Mouse (Mus musculus): ENCODE measurements at regions not wholly inside any gene's neighbourhood (a gene's known extent, or its start where the extent isn't known, plus 50 kb on each side); places are given as distances from the start of the nearest gene placed in this dataset.

GRCm38 (mm10) chr12:14591631-14592030 is 439.8 kb upstream of the Fam84a start:
- intact Hi-C loops (cut with DNase I), result no loop called here
- DNase-seq (ENCODE audit: low spot score in 2 of 2), result no peak

GRCm38 (mm10) chr12:14574258-14574657 is 422.4 kb upstream of the Fam84a start:
- intact Hi-C loops (cut with DNase I), result no loop called here

DNA sequence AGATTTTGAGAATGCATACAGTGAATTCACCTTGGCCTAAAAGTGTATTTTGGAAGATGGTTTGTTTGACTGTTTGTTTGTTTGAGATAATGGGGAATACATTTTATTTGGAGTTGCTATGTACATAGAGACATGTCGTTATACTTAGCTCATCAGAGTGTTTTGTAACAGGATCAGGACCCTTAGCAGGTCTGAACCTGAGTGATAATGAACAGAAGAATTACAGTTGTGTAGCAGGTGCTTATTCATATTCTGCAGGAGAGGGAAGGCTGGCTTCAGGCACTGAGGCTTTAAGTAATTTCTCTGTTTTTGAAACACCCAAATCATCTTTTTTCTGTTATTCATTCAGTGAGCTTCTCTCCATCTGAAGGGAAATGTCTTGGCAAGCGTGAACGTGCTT is 413.1 kb upstream of the Fam84a start:
- intact Hi-C loops (cut with DNase I), result no loop called here
- no peak for DNase-seq (ENCODE audit: low spot score in 2 of 2)

More at GRCm38 (mm10) chr12:14574258-14574657, 422.4 kb upstream of the Fam84a start:
- no peak for DNase-seq (ENCODE audit: low spot score in 2 of 2)

GRCm38 (mm10) chr12:14552121-14552520 is 400.3 kb upstream of the Fam84a start:
- intact Hi-C loops (cut with DNase I), result no loop called here
- DNase-seq (ENCODE audit: low spot score in 2 of 2), result no peak

- DNase-seq (ENCODE audit: low spot score in 2 of 2), result no peak
- intact Hi-C loops (cut with DNase I), result no loop called here
Measured at GRCm38 (mm10) chr12:14549271-14549670, 397.4 kb upstream of the Fam84a start.

DNA sequence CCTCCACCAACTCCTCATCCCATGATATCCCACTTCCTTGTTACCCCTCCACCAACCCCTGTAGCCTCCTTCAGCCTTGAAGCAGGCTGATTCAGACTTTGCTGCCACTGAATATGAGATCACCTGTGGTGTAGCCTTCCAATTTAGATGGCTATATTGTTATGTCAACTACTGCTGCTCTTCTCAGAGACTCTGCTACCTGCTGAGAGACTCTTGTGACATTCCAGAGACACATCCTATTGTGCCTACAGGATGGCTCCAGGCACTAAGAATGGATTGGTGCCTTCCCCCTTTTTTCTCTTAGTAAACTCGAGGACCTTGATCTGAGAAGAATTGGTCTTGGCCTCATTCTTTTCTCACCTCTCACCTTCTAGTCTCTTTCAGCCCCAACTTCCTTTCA is 369.9 kb upstream of the Fam84a start:
- DNase-seq (ENCODE audit: low spot score in 2 of 2), result no peak
- intact Hi-C loops (cut with DNase I), result no loop called here

DNA sequence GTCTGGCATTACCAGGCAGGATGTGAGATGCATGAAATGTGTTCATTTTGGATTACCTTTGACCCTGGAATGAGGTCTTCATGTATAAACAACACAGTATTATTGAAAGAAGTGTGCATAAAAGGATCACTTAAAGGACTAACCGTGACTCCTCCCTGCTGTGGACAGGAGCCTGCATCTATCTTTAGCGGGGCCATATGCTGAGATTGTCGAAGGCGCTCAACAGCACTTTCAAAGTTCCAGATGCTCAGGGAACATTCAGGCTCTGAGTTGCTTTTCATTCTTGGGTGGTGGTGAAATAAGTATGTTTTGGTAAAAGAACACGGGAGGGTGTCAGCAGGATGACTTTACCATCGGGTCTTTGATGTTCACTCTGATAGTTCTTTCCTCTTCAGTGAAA is 363.7 kb upstream of the Fam84a start:
- intact Hi-C loops (cut with DNase I), result no loop called here
- peak; percentile 10 for DNase-seq (ENCODE audit: low spot score in 2 of 2)

Measured in left cerebral cortex, postnatal 36 days (tissue).